Mouse (Mus musculus): Measurements from ENCODE around the gene S100a16. TPM values are rescaled to one million over a fixed set of nuclear protein-coding genes. Genes with fewer than 3 reads are reported as not detected.
A peak's percentile ranks its signal among the peaks of the same experiment; 100 is the strongest.

Gene S100a16
- polyA plus RNA-seq, 1 experiment from 2014 or later = 56.1 TPM

- Histone ChIP-seq H3K9me3 (no peaks in the 10 kb centered on the region), H3K4me3 (peak within 1 kb of the TSS; percentile 90), H3K27ac (peak within 1 kb of the TSS; percentile 91), H3K4me1 (peaks cover 13% of the 10 kb centered on the region), H3K27me3 (peaks cover 15% of the 10 kb centered on the region), H3K36me3 (peaks cover 31% of the 10 kb centered on the region), H3K9ac (peak within 1 kb of the TSS; percentile 97), H3K4me2 (replicated peaks) (peak within 1 kb of the TSS; percentile 79)
- WGBS = under 1% methylated on average over 65 of the region's 66 CpGs
- ATAC-seq (ENCODE audit: insufficient number of reproducible peaks, insufficient read depth, low FRiP score, low TSS enrichment) = peak; percentile 82
Observed at GRCm38 (mm10) chr3:90508950-90509746, 27.9 kb upstream of the S100a16 start, which contains the start of gene Chtop. Chtop (minus strand) TSS chr3:90509498.

GRCm38 (mm10) chr3:90509747-90510123 lies 27.3 kb upstream of the S100a16 start:
- H3K4me3 ChIP-seq = peak overlapping the region; percentile 90
- peak overlapping the region; percentile 91 for H3K27ac ChIP-seq
- H3K9me3 ChIP-seq = no peaks in the 10 kb centered on the region
- ATAC-seq (ENCODE audit: insufficient number of reproducible peaks, insufficient read depth, low FRiP score, low TSS enrichment) = no peak
- whole genome bisulfite sequencing = 18% methylated on average over 2 of the region's 2 CpGs
- H3K36me3 ChIP-seq = peaks cover 27% of the 10 kb centered on the region
- peaks cover 16% of the 10 kb centered on the region for H3K27me3 ChIP-seq
- peak overlapping the region; percentile 79 for H3K4me2 ChIP-seq (replicated peaks)
- H3K4me1 ChIP-seq = peaks cover 16% of the 10 kb centered on the region
- H3K9ac ChIP-seq = 0 out of 2 replicates have a peak overlapping the region, but pooled peaks have one; percentile 5

- Histone ChIP-seq H3K27ac (no peak overlapping the region), H3K9me3 (no peaks in the 10 kb centered on the region), H3K36me3 (peaks cover 4% of the 10 kb centered on the region; the same call in 1 of the 2 replicates), H3K4me2 (replicated peaks) (no peak overlapping the region), H3K4me3 (no peak overlapping the region), H3K27me3 (peaks cover 20% of the 10 kb centered on the region), H3K9ac (no peak overlapping the region), H3K4me1 (peaks cover 24% of the 10 kb centered on the region)
- ATAC-seq (ENCODE audit: insufficient number of reproducible peaks, insufficient read depth, low FRiP score, low TSS enrichment) = no peak
- WGBS = 84% methylated on average over 5 of the region's 5 CpGs
Observed at GRCm38 (mm10) chr3:90512276-90512675, 24.8 kb upstream of the S100a16 start.

- H3K4me2 ChIP-seq (replicated peaks) = no peak overlapping the region; the same call in 1 of the 2 replicates
- no peak overlapping the region for H3K9ac ChIP-seq
- H3K4me1 ChIP-seq = peaks cover 16% of the 10 kb centered on the region
- H3K36me3 ChIP-seq = no peaks in the 10 kb centered on the region
- no peak overlapping the region for H3K27ac ChIP-seq
- H3K9me3 ChIP-seq = no peaks in the 10 kb centered on the region
- no peak overlapping the region for H3K4me3 ChIP-seq
- 71% methylated on average over 9 of the region's 9 CpGs for WGBS
- peaks cover 20% of the 10 kb centered on the region for H3K27me3 ChIP-seq
- no peak for ATAC-seq (ENCODE audit: insufficient number of reproducible peaks, insufficient read depth, low FRiP score, low TSS enrichment)
Observed at GRCm38 (mm10) chr3:90512948-90513642, 24.0 kb upstream of the S100a16 start.

- Histone ChIP-seq H3K36me3 (no peaks in the 10 kb centered on the region), H3K4me2 (replicated peaks) (peak within 1 kb of the TSS; percentile 70), H3K9me3 (no peaks in the 10 kb centered on the region), H3K9ac (peak within 1 kb of the TSS; percentile 42), H3K4me1 (peaks cover 16% of the 10 kb centered on the region), H3K4me3 (peak within 1 kb of the TSS; percentile 35), H3K27ac (no peak within 1 kb of the TSS), H3K27me3 (peaks cover 20% of the 10 kb centered on the region)
- 4% methylated on average over 25 of the region's 25 CpGs for whole genome bisulfite sequencing
- ATAC-seq (ENCODE audit: insufficient number of reproducible peaks, insufficient read depth, low FRiP score, low TSS enrichment) = no peak
Observed at GRCm38 (mm10) chr3:90513796-90514590, 23.1 kb upstream of the S100a16 start, which contains the start of the genes S100a1 and S100a13. S100a1 (minus strand) TSS chr3:90514392. S100a13 (plus strand) TSS chr3:90514435.

- Histone ChIP-seq H3K9me3 (no peaks in the 10 kb centered on the region), H3K4me1 (peaks cover 16% of the 10 kb centered on the region), H3K36me3 (no peaks in the 10 kb centered on the region), H3K4me2 (replicated peaks) (peak overlapping the region; percentile 70), H3K4me3 (peak overlapping the region; percentile 35), H3K27ac (no peak overlapping the region), H3K9ac (peak overlapping the region; percentile 42), H3K27me3 (peaks cover 20% of the 10 kb centered on the region)
- ATAC-seq (ENCODE audit: insufficient number of reproducible peaks, insufficient read depth, low FRiP score, low TSS enrichment) = peak; percentile 75; the same call in 1 of the 2 replicates
- WGBS = 1% methylated on average over 10 of the region's 10 CpGs
Observed at GRCm38 (mm10) chr3:90514691-90515090, 22.4 kb upstream of the S100a16 start.

- no peak for ATAC-seq (ENCODE audit: insufficient number of reproducible peaks, insufficient read depth, low FRiP score, low TSS enrichment)
- H3K27me3 ChIP-seq = peaks cover 20% of the 10 kb centered on the region
- no peaks in the 10 kb centered on the region for H3K36me3 ChIP-seq
- peak overlapping the region; percentile 42 for H3K9ac ChIP-seq
- peak overlapping the region; percentile 70 for H3K4me2 ChIP-seq (replicated peaks)
- peak overlapping the region; percentile 35 for H3K4me3 ChIP-seq
- H3K4me1 ChIP-seq = peaks cover 16% of the 10 kb centered on the region
- WGBS = 36% methylated on average over 1 of the region's 1 CpGs
- no peaks in the 10 kb centered on the region for H3K9me3 ChIP-seq
- H3K27ac ChIP-seq = no peak overlapping the region
Observed at GRCm38 (mm10) chr3:90515242-90515641, 21.8 kb upstream of the S100a16 start.

- 90% methylated on average over 4 of the region's 4 CpGs for WGBS
Observed at GRCm38 (mm10) chr3:90515789-90516188, 21.3 kb upstream of the S100a16 start.

GRCm38 (mm10) chr3:90517711-90518110 lies 19.3 kb upstream of the S100a16 start:
- Histone ChIP-seq H3K4me3 (no peak overlapping the region), H3K4me2 (replicated peaks) (no peak overlapping the region)
- WGBS = 80% methylated on average over 4 of the region's 4 CpGs

More at GRCm38 (mm10) chr3:90515789-90516188, 21.3 kb upstream of the S100a16 start:
- no peak overlapping the region for H3K9ac ChIP-seq
- no peaks in the 10 kb centered on the region for H3K36me3 ChIP-seq
- peaks cover 20% of the 10 kb centered on the region for H3K27me3 ChIP-seq
- no peak overlapping the region for H3K4me3 ChIP-seq
- H3K4me1 ChIP-seq = peaks cover 16% of the 10 kb centered on the region
- no peak overlapping the region for H3K27ac ChIP-seq
- no peak for ATAC-seq (ENCODE audit: insufficient number of reproducible peaks, insufficient read depth, low FRiP score, low TSS enrichment)
- H3K4me2 ChIP-seq (replicated peaks) = no peak overlapping the region
- no peaks in the 10 kb centered on the region for H3K9me3 ChIP-seq

GRCm38 (mm10) chr3:90525421-90525820 lies 11.6 kb upstream of the S100a16 start:
- no peak overlapping the region for H3K4me3 ChIP-seq
- no peaks in the 10 kb centered on the region for H3K9me3 ChIP-seq
- no peaks in the 10 kb centered on the region for H3K4me1 ChIP-seq
- H3K36me3 ChIP-seq = no peaks in the 10 kb centered on the region
- H3K9ac ChIP-seq = no peak overlapping the region
- ATAC-seq (ENCODE audit: insufficient number of reproducible peaks, insufficient read depth, low FRiP score, low TSS enrichment) = no peak
- H3K27me3 ChIP-seq = no peaks in the 10 kb centered on the region
- 58% methylated on average over 4 of the region's 4 CpGs for WGBS
- no peak overlapping the region for H3K4me2 ChIP-seq (replicated peaks)
- H3K27ac ChIP-seq = no peak overlapping the region

More at GRCm38 (mm10) chr3:90517711-90518110, 19.3 kb upstream of the S100a16 start:
- Histone ChIP-seq H3K36me3 (no peaks in the 10 kb centered on the region), H3K9me3 (no peaks in the 10 kb centered on the region), H3K27ac (no peak overlapping the region), H3K27me3 (peaks cover 16% of the 10 kb centered on the region), H3K4me1 (peaks cover 16% of the 10 kb centered on the region), H3K9ac (no peak overlapping the region)
- no peak for ATAC-seq (ENCODE audit: insufficient number of reproducible peaks, insufficient read depth, low FRiP score, low TSS enrichment)

- WGBS = 73% methylated on average over 2 of the region's 2 CpGs
- no peak overlapping the region for H3K4me2 ChIP-seq (replicated peaks)
- ATAC-seq (ENCODE audit: insufficient number of reproducible peaks, insufficient read depth, low FRiP score, low TSS enrichment) = no peak
- no peaks in the 10 kb centered on the region for H3K9me3 ChIP-seq
- no peak overlapping the region for H3K4me3 ChIP-seq
- no peak overlapping the region for H3K27ac ChIP-seq
- H3K9ac ChIP-seq = no peak overlapping the region
- no peaks in the 10 kb centered on the region for H3K4me1 ChIP-seq
- H3K36me3 ChIP-seq = no peaks in the 10 kb centered on the region
- no peaks in the 10 kb centered on the region for H3K27me3 ChIP-seq
Observed at GRCm38 (mm10) chr3:90526076-90526475, 11.0 kb upstream of the S100a16 start.

All from embryonic facial prominence, embryonic 12.5 days (tissue).